Mouse (Mus musculus): Measurements from ENCODE around the gene Kbtbd12. TPM values are rescaled to one million over a fixed set of nuclear protein-coding genes. Genes with fewer than 3 reads are reported as not detected.

The Kbtbd12 gene
- polyA plus RNA-seq, 1 experiment from 2014 or later = 0.22 TPM

DNA sequence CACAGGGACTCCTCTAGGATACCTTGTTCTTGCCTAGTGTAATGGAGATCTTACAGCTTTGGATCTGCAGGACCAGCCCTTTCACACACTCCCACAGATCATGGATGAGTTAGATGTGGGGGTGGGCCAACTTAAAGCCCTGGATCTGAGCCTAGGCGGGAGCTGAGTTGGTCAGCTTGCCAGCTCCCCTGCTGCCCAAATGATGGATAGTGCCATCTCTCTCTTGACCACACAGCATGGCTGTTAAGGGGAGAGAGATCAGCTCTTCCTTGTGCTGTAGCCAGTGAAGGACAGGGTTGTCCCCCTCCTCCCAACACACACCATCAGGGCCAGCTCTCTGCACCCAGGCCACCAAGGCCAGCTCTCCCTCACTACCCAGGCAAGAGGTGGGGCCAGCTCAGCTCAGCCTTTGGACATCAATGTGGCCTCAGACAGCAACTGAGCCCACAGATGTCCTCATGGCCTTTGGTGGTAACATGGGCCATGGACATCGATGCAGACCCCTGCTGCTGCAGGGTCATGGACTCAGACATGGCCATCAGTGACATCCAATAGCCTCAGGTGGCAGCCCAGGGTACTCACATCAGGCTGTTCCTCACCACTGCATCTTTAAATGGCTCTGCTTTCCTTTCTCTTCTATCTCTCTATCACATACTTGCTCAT is 97.5 kb downstream of the Kbtbd12 start:
- Histone ChIP-seq H3K4me1 (peaks cover 7% of the 10 kb centered on the region), H3K27me3 (ENCODE audit: poor library complexity, severe bottlenecking) (peaks cover 12% of the 10 kb centered on the region), H3K27ac (no peak overlapping the region), H3K36me3 (replicated peaks) (no peaks in the 10 kb centered on the region), H3K4me3 (no peak overlapping the region), H3K9me3 (no peaks in the 10 kb centered on the region)
- 73% methylated on average over 2 of the region's 2 CpGs for WGBS
- no peak for DNase-seq (ENCODE audit: extremely low spot score, low spot score)

GRCm38 (mm10) chr6:88530306-88530705 is 107.4 kb downstream of the Kbtbd12 start:
- H3K4me3 ChIP-seq = no peak overlapping the region
- H3K27ac ChIP-seq = no peak overlapping the region
- no peaks in the 10 kb centered on the region for H3K4me1 ChIP-seq
- H3K9me3 ChIP-seq = no peaks in the 10 kb centered on the region
- no peaks in the 10 kb centered on the region for H3K27me3 ChIP-seq (ENCODE audit: poor library complexity, severe bottlenecking)
- H3K36me3 ChIP-seq (replicated peaks) = no peaks in the 10 kb centered on the region
- no peak for DNase-seq (ENCODE audit: extremely low spot score, low spot score)

DNA sequence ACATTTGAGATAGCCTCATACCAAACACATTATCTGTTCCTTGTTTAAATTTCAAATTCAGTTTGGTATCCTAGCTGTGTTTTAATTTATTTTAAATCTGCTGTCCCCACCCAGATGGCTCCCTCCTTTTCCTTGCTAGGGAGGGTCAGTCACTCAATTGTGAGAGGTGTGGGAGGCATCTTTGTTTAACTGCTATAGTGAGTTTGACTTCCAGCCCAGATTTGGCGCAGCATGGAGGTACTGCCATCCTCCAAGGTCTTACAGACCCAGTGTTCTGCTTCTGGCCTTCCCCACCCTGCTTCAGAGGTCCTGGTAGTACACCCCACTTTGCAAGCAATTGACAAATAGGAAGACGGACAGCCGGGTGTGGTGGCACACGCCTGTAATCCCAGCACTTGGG is 113.7 kb downstream of the Kbtbd12 start:
- peaks cover 10% of the 10 kb centered on the region for H3K4me1 ChIP-seq
- no peak overlapping the region for H3K4me3 ChIP-seq
- WGBS = 80% methylated on average over 4 of the region's 4 CpGs
- H3K9me3 ChIP-seq = no peaks in the 10 kb centered on the region
- no peaks in the 10 kb centered on the region for H3K27me3 ChIP-seq (ENCODE audit: poor library complexity, severe bottlenecking)
- DNase-seq (ENCODE audit: extremely low spot score, low spot score) = no peak
- no peak overlapping the region for H3K27ac ChIP-seq
- H3K36me3 ChIP-seq (replicated peaks) = no peaks in the 10 kb centered on the region

- Histone ChIP-seq H3K4me1 (peaks cover 11% of the 10 kb centered on the region), H3K36me3 (replicated peaks) (no peaks in the 10 kb centered on the region), H3K27me3 (ENCODE audit: poor library complexity, severe bottlenecking) (no peaks in the 10 kb centered on the region), H3K27ac (no peak overlapping the region), H3K9me3 (no peaks in the 10 kb centered on the region), H3K4me3 (no peak overlapping the region)
- no peak for DNase-seq (ENCODE audit: extremely low spot score, low spot score)
- 90% methylated on average over 3 of the region's 3 CpGs for whole genome bisulfite sequencing
Observed at GRCm38 (mm10) chr6:88523451-88523850, 114.3 kb downstream of the Kbtbd12 start.

- no peak for DNase-seq (ENCODE audit: extremely low spot score, low spot score)
- no peak overlapping the region for H3K4me3 ChIP-seq
- WGBS = 75% methylated on average over 3 of the region's 3 CpGs
- no peaks in the 10 kb centered on the region for H3K9me3 ChIP-seq
- peaks cover 11% of the 10 kb centered on the region for H3K4me1 ChIP-seq
- no peaks in the 10 kb centered on the region for H3K27me3 ChIP-seq (ENCODE audit: poor library complexity, severe bottlenecking)
- H3K36me3 ChIP-seq (replicated peaks) = no peaks in the 10 kb centered on the region
- no peak overlapping the region for H3K27ac ChIP-seq
Observed at GRCm38 (mm10) chr6:88523043-88523442, 114.7 kb downstream of the Kbtbd12 start.

- Histone ChIP-seq H3K4me1 (peaks cover 15% of the 10 kb centered on the region), H3K9me3 (no peaks in the 10 kb centered on the region), H3K27me3 (ENCODE audit: poor library complexity, severe bottlenecking) (no peaks in the 10 kb centered on the region), H3K4me3 (no peak overlapping the region), H3K27ac (no peak overlapping the region), H3K36me3 (replicated peaks) (no peaks in the 10 kb centered on the region)
- 71% methylated on average over 3 of the region's 3 CpGs for WGBS
- DNase-seq (ENCODE audit: extremely low spot score, low spot score) = no peak
Observed at GRCm38 (mm10) chr6:88522606-88523005, 115.1 kb downstream of the Kbtbd12 start.

GRCm38 (mm10) chr6:88521821-88522220 is 115.9 kb downstream of the Kbtbd12 start:
- H3K27me3 ChIP-seq (ENCODE audit: poor library complexity, severe bottlenecking) = no peaks in the 10 kb centered on the region
- H3K4me1 ChIP-seq = peaks cover 23% of the 10 kb centered on the region
- H3K27ac ChIP-seq = no peak overlapping the region
- DNase-seq (ENCODE audit: extremely low spot score, low spot score) = no peak
- H3K4me3 ChIP-seq = no peak overlapping the region
- 86% methylated on average over 7 of the region's 7 CpGs for WGBS
- H3K9me3 ChIP-seq = no peaks in the 10 kb centered on the region
- peaks cover 3% of the 10 kb centered on the region for H3K36me3 ChIP-seq (replicated peaks)

GRCm38 (mm10) chr6:88518404-88519263 is 119.1 kb downstream of the Kbtbd12 start, which contains the start of gene Sec61a1:
TSS of gene Sec61a1 (minus strand) at chr6:88518905.
- H3K4me1 ChIP-seq = peaks cover 26% of the 10 kb centered on the region
- H3K9me3 ChIP-seq = no peaks in the 10 kb centered on the region
- no peaks in the 10 kb centered on the region for H3K27me3 ChIP-seq (ENCODE audit: poor library complexity, severe bottlenecking)
- peaks cover 34% of the 10 kb centered on the region for H3K36me3 ChIP-seq (replicated peaks)
- H3K27ac ChIP-seq = peak within 1 kb of the TSS; percentile 93
- H3K4me3 ChIP-seq = peak within 1 kb of the TSS; percentile 95
- DNase-seq (ENCODE audit: extremely low spot score, low spot score) = peak; percentile 96
- WGBS = under 1% methylated on average over 80 of the region's 80 CpGs

DNA sequence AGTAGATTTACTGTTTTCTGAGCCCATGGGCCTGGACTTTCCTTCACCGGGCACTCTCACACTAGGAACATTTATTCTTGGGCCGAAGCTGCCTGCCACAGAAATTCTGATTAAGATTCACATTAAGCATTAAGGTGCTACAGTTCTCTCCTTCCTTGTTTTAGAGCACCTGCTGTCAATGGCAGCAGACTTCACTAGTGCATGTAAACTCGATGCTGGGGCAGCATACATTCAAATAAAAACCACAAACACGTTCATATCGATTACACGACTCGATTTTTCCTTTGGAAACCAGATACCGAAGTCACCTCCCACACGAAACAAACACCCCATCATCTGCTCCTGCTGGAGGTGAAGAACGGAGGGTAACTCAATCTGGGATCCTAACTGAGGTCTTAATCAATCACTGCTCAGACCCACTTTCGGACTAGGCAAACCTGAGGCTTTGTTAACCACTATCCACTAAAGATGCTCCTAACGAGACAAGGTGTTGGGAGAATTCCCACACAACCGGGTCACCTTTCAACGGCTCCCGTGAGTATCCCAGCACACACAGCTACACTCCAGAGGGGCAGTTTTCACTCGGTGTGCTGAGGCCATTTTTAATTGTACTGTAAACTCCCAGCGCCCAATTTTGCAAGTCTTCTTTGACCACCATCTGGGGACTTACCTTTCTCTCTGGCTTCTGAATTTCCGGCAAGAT is 119.9 kb downstream of the Kbtbd12 start:
- WGBS = 19% methylated on average over 18 of the region's 18 CpGs
- Histone ChIP-seq H3K4me3 (peak overlapping the region; percentile 95), H3K4me1 (peaks cover 26% of the 10 kb centered on the region), H3K36me3 (replicated peaks) (peaks cover 40% of the 10 kb centered on the region), H3K27ac (peak overlapping the region; percentile 93), H3K9me3 (no peaks in the 10 kb centered on the region), H3K27me3 (ENCODE audit: poor library complexity, severe bottlenecking) (no peaks in the 10 kb centered on the region)
- no peak for DNase-seq (ENCODE audit: extremely low spot score, low spot score)

GRCm38 (mm10) chr6:88516667-88517066 is 121.1 kb downstream of the Kbtbd12 start:
- Histone ChIP-seq H3K27me3 (ENCODE audit: poor library complexity, severe bottlenecking) (no peaks in the 10 kb centered on the region), H3K4me3 (peak overlapping the region; percentile 95; the same call in 1 of the 2 replicates), H3K27ac (no peak overlapping the region), H3K36me3 (replicated peaks) (peaks cover 52% of the 10 kb centered on the region), H3K9me3 (no peaks in the 10 kb centered on the region), H3K4me1 (peaks cover 26% of the 10 kb centered on the region)
- no peak for DNase-seq (ENCODE audit: extremely low spot score, low spot score)
- 79% methylated on average over 5 of the region's 5 CpGs for WGBS

GRCm38 (mm10) chr6:88515971-88516370 is 121.8 kb downstream of the Kbtbd12 start:
- Histone ChIP-seq H3K4me3 (no peak overlapping the region), H3K27me3 (ENCODE audit: poor library complexity, severe bottlenecking) (no peaks in the 10 kb centered on the region), H3K27ac (no peak overlapping the region), H3K4me1 (peaks cover 26% of the 10 kb centered on the region), H3K36me3 (replicated peaks) (peaks cover 59% of the 10 kb centered on the region), H3K9me3 (no peaks in the 10 kb centered on the region)
- DNase-seq (ENCODE audit: extremely low spot score, low spot score) = no peak
- WGBS = 91% methylated on average over 8 of the region's 8 CpGs

DNA sequence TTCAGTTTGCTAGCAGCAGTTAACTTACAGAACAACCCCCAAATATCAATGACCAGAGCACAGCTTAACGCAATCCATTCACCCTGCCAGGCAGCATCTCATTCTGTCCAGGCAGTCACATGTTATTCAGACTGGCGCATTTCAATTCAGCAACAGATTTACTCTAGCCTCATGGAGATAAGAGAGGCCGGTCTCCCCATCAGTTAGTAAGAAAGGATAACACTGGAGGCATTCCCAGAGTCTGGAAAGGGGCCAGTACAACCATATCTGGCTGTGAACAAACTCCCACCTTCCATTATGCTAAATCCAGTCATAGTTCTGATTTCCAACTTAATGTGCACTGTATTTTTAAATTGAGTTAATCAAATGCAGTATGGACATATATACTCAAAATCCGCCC is 123.2 kb downstream of the Kbtbd12 start:
- peaks cover 73% of the 10 kb centered on the region for H3K36me3 ChIP-seq (replicated peaks)

More for the DNA sequence above, 123.2 kb downstream of the Kbtbd12 start:
- Histone ChIP-seq H3K27ac (no peak overlapping the region), H3K9me3 (peaks cover 3% of the 10 kb centered on the region; the same call in 1 of the 2 replicates), H3K4me3 (no peak overlapping the region), H3K27me3 (ENCODE audit: poor library complexity, severe bottlenecking) (no peaks in the 10 kb centered on the region), H3K4me1 (peaks cover 21% of the 10 kb centered on the region)
- WGBS = 97% methylated on average over 4 of the region's 4 CpGs
- DNase-seq (ENCODE audit: extremely low spot score, low spot score) = no peak

Measured in forebrain, embryonic 10.5 days (tissue).